Mouse (Mus musculus) erythroblast, embryonic 14.5 days (primary cell): ENCODE results near the gene Nxnl1.

Source experiments
- GATA1 ChIP-seq: IDR thresholded peaks from 2 replicates; pipeline ENCODE4 v1.6.1; 2012; ENCODE audit warnings: low read length, inconsistent platforms, mixed read lengths
- TAL1 ChIP-seq: IDR thresholded peaks from 3 replicates; pipeline ENCODE4 v1.6.1; 2012; ENCODE audit warnings: low read length, inconsistent platforms, mixed read lengths

DNA sequence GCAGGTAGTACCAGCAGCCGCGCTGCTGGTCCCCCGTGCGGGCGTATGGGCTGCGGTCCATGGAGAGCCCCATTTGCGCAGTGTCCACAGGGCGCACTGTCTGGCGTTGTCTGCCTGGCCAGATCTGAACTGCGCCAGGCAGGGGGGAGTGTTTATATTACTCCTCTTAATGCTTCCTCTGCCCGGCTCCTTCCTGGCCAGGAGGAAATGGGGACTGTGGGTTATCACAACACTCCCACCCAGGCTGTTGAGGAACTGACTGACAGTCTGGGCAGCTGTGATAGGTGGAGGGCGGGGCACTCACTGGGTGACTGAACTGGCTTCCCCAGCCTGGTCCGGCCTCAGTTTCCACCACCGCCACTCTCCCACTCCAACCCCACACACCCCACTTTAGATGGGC, 54.8 kb downstream of the Nxnl1 start, which contains the start of gene Plvap:
- no peak for TF ChIP-seq TAL1
- no peak for TF ChIP-seq GATA1
